Mouse (Mus musculus) CH12.LX (cell line): ENCODE measurements around the gene Ppp6r3.

Experiments
- CHD1 ChIP-seq: IDR thresholded peaks from 2 replicates; pipeline ENCODE4 v1.6.1; 2012; ENCODE audit warnings: low read depth, low read length, improper control_type of control experiment, inconsistent platforms
- CTCF ChIP-seq, 2 experiments: IDR thresholded peaks in 1 of 2; conservative IDR thresholded peaks in 1 of 2; 2 replicates each; pipeline ENCODE4 v1.5.1; 2011 to 2012; ENCODE audit warnings: low read depth in 2 of 2, low read length in 2 of 2, improper control_type of control experiment in 1 of 2, inconsistent platforms in 1 of 2, mild to moderate bottlenecking in 1 of 2, moderate library complexity in 1 of 2
- ELF1 ChIP-seq: IDR thresholded peaks from 2 replicates; pipeline ENCODE4 v1.6.1; 2014; ENCODE audit warnings: low read depth, mild to moderate bottlenecking, inconsistent platforms, low read length, improper control_type of control experiment
- GABPA ChIP-seq: IDR thresholded peaks from 2 replicates; pipeline ENCODE4 v1.6.1; 2012; ENCODE audit warnings: low read depth, low read length, improper control_type of control experiment, inconsistent platforms; ENCODE audit not compliant: insufficient replicate concordance
- MAFK ChIP-seq: IDR thresholded peaks from 2 replicates; pipeline ENCODE4 v1.6.1; 2011; ENCODE audit warnings: low read length, improper control_type of control experiment; ENCODE audit not compliant: insufficient replicate concordance
- POLR2A ChIP-seq: IDR thresholded peaks from 2 replicates; pipeline ENCODE4 v1.6.1; 2011; ENCODE audit warnings: low read depth, mild to moderate bottlenecking, improper control_type of control experiment, low read length
- POLR2AphosphoS2 ChIP-seq: IDR thresholded peaks from 2 replicates; pipeline ENCODE4 v1.6.1; 2011; ENCODE audit warnings: low read depth, low read length, improper control_type of control experiment
- SMC3 ChIP-seq: IDR thresholded peaks from 2 replicates; pipeline ENCODE4 v1.6.1; 2011; ENCODE audit warnings: low read depth, low read length, improper control_type of control experiment
- TCF12 ChIP-seq: IDR thresholded peaks from 2 replicates; pipeline ENCODE4 v1.6.1; 2014; ENCODE audit warnings: low read depth, mild to moderate bottlenecking, inconsistent platforms, low read length, improper control_type of control experiment
- USF1 ChIP-seq: IDR thresholded peaks from 2 replicates; pipeline ENCODE4 v1.6.1; 2014; ENCODE audit warnings: low read depth, mild to moderate bottlenecking, inconsistent platforms, low read length, improper control_type of control experiment
- ZMIZ1 ChIP-seq: IDR thresholded peaks from 2 replicates; pipeline ENCODE4 v1.6.1; 2012; ENCODE audit warnings: low read depth, mild to moderate bottlenecking, inconsistent platforms, low read length, improper control_type of control experiment
- ZNF384 ChIP-seq: IDR thresholded peaks from 2 replicates; pipeline ENCODE4 v1.6.1; 2012; ENCODE audit warnings: low read depth, low read length, improper control_type of control experiment, inconsistent platforms

DNA sequence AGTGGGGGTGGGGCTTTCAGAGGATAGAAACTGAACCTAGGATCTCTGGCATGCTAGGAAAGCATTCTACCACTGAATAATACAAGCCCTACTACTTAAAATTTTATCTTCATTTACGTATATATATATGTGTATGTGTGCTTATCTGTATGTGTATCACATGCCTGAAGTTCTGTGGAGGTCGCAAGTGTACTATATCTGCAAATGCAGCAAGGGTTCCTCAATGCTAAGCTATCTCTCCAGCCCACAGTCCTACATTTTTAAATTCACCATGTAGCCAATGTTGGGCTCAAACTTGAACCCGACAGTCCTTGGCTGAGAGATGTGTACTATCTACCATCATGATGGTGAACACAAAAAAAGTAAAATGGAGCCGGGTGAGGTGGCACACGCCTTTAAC, 34.6 kb downstream of the Ppp6r3 start:
- TF ChIP-seq ELF1 (no peak), POLR2A (no peak), CHD1 (no peak), POLR2AphosphoS2 (no peak), ZNF384 (no peak), MAFK (no peak), ZMIZ1 (no peak), USF1 (no peak), CTCF (conservative IDR thresholded peaks at IDR 0.05 in 1 of 2, IDR thresholded peaks at IDR 0.05 in 1 of 2; ENCODE audit: low read depth in 2 of 2, low read length in 2 of 2) (no peak), TCF12 (no peak), SMC3 (no peak), GABPA (no peak)
